Mouse (Mus musculus): Measurements from ENCODE around the gene Vps13c.
A peak's percentile ranks its signal among the peaks of the same experiment; 100 is the strongest.

GRCm38 (mm10) chr9:68016255-68016954, 176.2 kb downstream of the Vps13c start:
- TF ChIP-seq CTCF (IDR thresholded peaks at IDR 0.05; ENCODE audit: control insufficient read depth, insufficient read depth, insufficient replicate concordance, low read depth, low read length) (peak; percentile 46; the same call in 1 of the 2 replicates), POLR2A (IDR thresholded peaks at IDR 0.05; ENCODE audit: control insufficient read depth, low read depth, low read length) (no peak)
